Mouse (Mus musculus) testis, adult 2 months (tissue): ENCODE data around the gene Opcml.

Experiments
- CTCF ChIP-seq: fragments of 200-500 bp; IDR thresholded peaks from 2 replicates; pipeline ENCODE4 v1.5.1; 2012; ENCODE audit warnings: low read depth, mild to moderate bottlenecking, inconsistent platforms, low read length, moderate library complexity; ENCODE audit not compliant: control insufficient read depth, insufficient read depth, insufficient replicate concordance
- POLR2A ChIP-seq: fragments of 200-500 bp; IDR thresholded peaks from 2 replicates; pipeline ENCODE4 v1.6.1; 2012; ENCODE audit warnings: low read depth, mild to moderate bottlenecking, inconsistent platforms, low read length, moderate library complexity; ENCODE audit not compliant: control insufficient read depth

DNA sequence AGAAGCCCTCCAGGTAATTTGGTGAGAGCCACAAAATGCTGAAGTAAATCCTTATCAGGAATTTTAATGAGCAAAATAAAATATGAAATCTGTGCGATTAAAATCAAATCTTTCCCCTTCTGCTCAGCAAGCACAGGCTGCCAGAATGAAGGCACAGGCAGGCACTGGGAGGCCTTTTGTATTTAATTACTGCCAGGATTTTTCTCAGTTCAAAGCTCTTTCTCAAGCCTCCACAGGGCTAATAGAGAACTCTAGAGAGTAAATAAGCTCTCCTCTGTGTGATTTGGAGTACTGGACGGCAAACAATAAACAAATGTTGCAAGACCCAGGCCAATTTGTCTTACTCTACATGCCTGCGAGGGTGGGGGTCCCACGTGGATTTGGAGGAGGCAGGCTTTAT lies 208.2 kb downstream of the Opcml start:
- TF ChIP-seq CTCF (no peak), POLR2A (no peak)
